Mouse (Mus musculus) MEL (cell line): Measurements from ENCODE around the gene Maml3. TPM values are rescaled to one million over a fixed set of nuclear protein-coding genes. Genes with fewer than 3 reads are reported as not detected.

Experiments
- DNase-seq: peaks from one replicate; pipeline ENCODE4 v3.0.0; 2011; ENCODE audit warnings: low read depth, low spot score
- H3K27ac ChIP-seq: 2 replicates; pipeline ENCODE4 v1.5.1; 2012; ENCODE audit warnings: low read depth, mild to moderate bottlenecking, control low read depth, low read length, moderate library complexity; ENCODE audit not compliant: control insufficient read depth
- H3K27me3 ChIP-seq, 2 experiments: fragments of 150-350 bp in 1 of 2; sonication (generic) in 1 of 2; 2 replicates each; pipeline ENCODE4 v1.6.1; 2012; ENCODE audit warnings: low read length in 2 of 2, mild to moderate bottlenecking in 2 of 2, improper control_type of control experiment in 1 of 2, moderate library complexity in 1 of 2; ENCODE audit not compliant: insufficient read depth in 2 of 2, control insufficient read depth in 1 of 2
- H3K36me3 ChIP-seq, 2 experiments: 2 replicates each; pipeline ENCODE4 v1.6.1; 2012 to 2014; ENCODE audit warnings: low read length in 2 of 2, improper control_type of control experiment in 1 of 2, inconsistent platforms in 1 of 2, mild to moderate bottlenecking in 1 of 2; ENCODE audit not compliant: insufficient read depth in 2 of 2, control insufficient read depth in 1 of 2
- H3K4me1 ChIP-seq, 2 experiments: fragments of 150-350 bp in 1 of 2; sonication (generic) in 1 of 2; 2 replicates each; pipeline ENCODE4 v1.6.1; 2012; ENCODE audit warnings: low read length in 2 of 2, improper control_type of control experiment in 1 of 2, mild to moderate bottlenecking in 1 of 2; ENCODE audit not compliant: insufficient read depth in 2 of 2, control insufficient read depth in 1 of 2
- H3K4me3 ChIP-seq, 2 experiments: fragments of 150-350 bp in 1 of 2; sonication (generic) in 1 of 2; 2 replicates each; pipeline ENCODE4 v1.5.1; 2012; ENCODE audit warnings: low read depth in 2 of 2, low read length in 2 of 2, mild to moderate bottlenecking in 2 of 2, moderate library complexity in 2 of 2, control low read depth in 1 of 2, improper control_type of control experiment in 1 of 2; ENCODE audit not compliant: control insufficient read depth in 1 of 2, insufficient read depth in 1 of 2
- H3K79me2 ChIP-seq: 2 replicates; pipeline ENCODE4 v1.6.1; 2012; ENCODE audit warnings: mild to moderate bottlenecking, low read length, moderate library complexity; ENCODE audit not compliant: control insufficient read depth, poor library complexity, insufficient read depth
- H3K9ac ChIP-seq: 2 replicates; pipeline ENCODE4 v1.6.1; 2012; ENCODE audit warnings: low read depth, mild to moderate bottlenecking, control low read depth, low read length, moderate library complexity; ENCODE audit not compliant: control insufficient read depth, poor library complexity, severe bottlenecking
- H3K9me3 ChIP-seq: fragments of 150-350 bp; sonication (generic); replicated peaks from 2 replicates; pipeline ENCODE4 v1.6.1; 2012; ENCODE audit warnings: mild to moderate bottlenecking, low read length, improper control_type of control experiment, moderate library complexity; ENCODE audit not compliant: insufficient read depth
- CHD1 ChIP-seq: IDR thresholded peaks from 2 replicates; pipeline ENCODE4 v1.6.1; 2012; ENCODE audit warnings: low read depth, mild to moderate bottlenecking, inconsistent platforms, low read length, improper control_type of control experiment
- CTCF ChIP-seq, 3 experiments: IDR thresholded peaks in 2 of 3; conservative IDR thresholded peaks in 1 of 3; 2 replicates each; pipeline ENCODE4 v1.5.1; 2011 to 2012; ENCODE audit warnings: low read length in 3 of 3, low read depth in 2 of 3, mild to moderate bottlenecking in 2 of 3, improper control_type of control experiment in 1 of 3, inconsistent platforms in 1 of 3, mixed read lengths in 1 of 3, moderate library complexity in 1 of 3; ENCODE audit not compliant: control insufficient read depth in 1 of 3, insufficient read depth in 1 of 3, poor library complexity in 1 of 3, severe bottlenecking in 1 of 3
- ELF1 ChIP-seq: IDR thresholded peaks from 2 replicates; pipeline ENCODE4 v1.6.1; 2014; ENCODE audit warnings: low read depth, mild to moderate bottlenecking, inconsistent platforms, low read length, improper control_type of control experiment, moderate library complexity
- EP300 ChIP-seq, 2 experiments: IDR thresholded peaks; 2 replicates each; pipeline ENCODE4 v1.6.1; 2011; ENCODE audit warnings: improper control_type of control experiment in 2 of 2, low read length in 2 of 2, low read depth in 1 of 2, mild to moderate bottlenecking in 1 of 2
- GABPA ChIP-seq: IDR thresholded peaks from 2 replicates; pipeline ENCODE4 v1.6.1; 2012; ENCODE audit warnings: low read depth, mild to moderate bottlenecking, inconsistent platforms, low read length, improper control_type of control experiment, moderate library complexity
- HCFC1 ChIP-seq: IDR thresholded peaks from 2 replicates; pipeline ENCODE4 v1.6.1; 2012; ENCODE audit warnings: low read depth, mild to moderate bottlenecking, inconsistent platforms, low read length, improper control_type of control experiment, moderate library complexity
- JUND ChIP-seq: IDR thresholded peaks from 2 replicates; pipeline ENCODE4 v1.6.1; 2011; ENCODE audit warnings: low read depth, mild to moderate bottlenecking, improper control_type of control experiment, low read length
- KAT2A ChIP-seq: conservative IDR thresholded peaks from 2 replicates; pipeline ENCODE4 v1.6.1; 2012; ENCODE audit warnings: low read depth, low read length, improper control_type of control experiment, inconsistent platforms
- MAZ ChIP-seq: IDR thresholded peaks from 2 replicates; pipeline ENCODE4 v1.6.1; 2012; ENCODE audit warnings: low read depth, mild to moderate bottlenecking, inconsistent platforms, low read length, improper control_type of control experiment
- MEF2A ChIP-seq: IDR thresholded peaks from 2 replicates; pipeline ENCODE4 v1.6.1; 2014; ENCODE audit warnings: low read depth, mild to moderate bottlenecking, inconsistent platforms, low read length, improper control_type of control experiment; ENCODE audit not compliant: poor library complexity, insufficient replicate concordance, severe bottlenecking; ENCODE audit errors: extremely low read depth
- MXI1 ChIP-seq: IDR thresholded peaks from 2 replicates; pipeline ENCODE4 v1.6.1; 2011; ENCODE audit warnings: mild to moderate bottlenecking, low read depth, low read length, improper control_type of control experiment
- MYB ChIP-seq: IDR thresholded peaks from 2 replicates; pipeline ENCODE4 v1.6.1; 2011; ENCODE audit warnings: mild to moderate bottlenecking, low read depth, low read length, improper control_type of control experiment
- NELFE ChIP-seq: IDR thresholded peaks from 2 replicates; pipeline ENCODE4 v1.6.1; 2011; ENCODE audit warnings: low read depth, low read length, improper control_type of control experiment
- NRF1 ChIP-seq: IDR thresholded peaks from 2 replicates; pipeline ENCODE4 v1.6.1; 2014; ENCODE audit warnings: low read depth, mild to moderate bottlenecking, inconsistent platforms, low read length, improper control_type of control experiment, moderate library complexity; ENCODE audit not compliant: poor library complexity, insufficient read depth, severe bottlenecking
- POLR2A ChIP-seq, 2 experiments: IDR thresholded peaks; 2 replicates each; pipeline ENCODE4 v1.6.1; 2011 to 2012; ENCODE audit warnings: low read length in 2 of 2, mild to moderate bottlenecking in 2 of 2, control low read depth in 1 of 2, improper control_type of control experiment in 1 of 2, low read depth in 1 of 2, moderate library complexity in 1 of 2; ENCODE audit not compliant: control insufficient read depth in 1 of 2, insufficient read depth in 1 of 2, poor library complexity in 1 of 2
- POLR2AphosphoS5 ChIP-seq: IDR thresholded peaks from 2 replicates; pipeline ENCODE4 v1.6.1; 2012; ENCODE audit warnings: low read depth, borderline replicate concordance, mild to moderate bottlenecking, inconsistent platforms, low read length, moderate library complexity, mixed read lengths
- RAD21 ChIP-seq: IDR thresholded peaks from 2 replicates; pipeline ENCODE4 v1.6.1; 2011; ENCODE audit warnings: mild to moderate bottlenecking, low read depth, low read length, improper control_type of control experiment
- RCOR1 ChIP-seq: IDR thresholded peaks from 2 replicates; pipeline ENCODE4 v1.6.1; 2012; ENCODE audit warnings: low read depth, mild to moderate bottlenecking, inconsistent platforms, low read length, improper control_type of control experiment
- SIN3A ChIP-seq: IDR thresholded peaks from 2 replicates; pipeline ENCODE4 v1.6.1; 2012; ENCODE audit warnings: low read length, improper control_type of control experiment, inconsistent platforms
- SMC3 ChIP-seq: IDR thresholded peaks from 2 replicates; pipeline ENCODE4 v1.6.1; 2011; ENCODE audit warnings: low read depth, low read length, improper control_type of control experiment
- TBP ChIP-seq: IDR thresholded peaks from 2 replicates; pipeline ENCODE4 v1.8.0; 2011; ENCODE audit warnings: low read depth, low read length, improper control_type of control experiment
- TCF12 ChIP-seq: IDR thresholded peaks from 2 replicates; pipeline ENCODE4 v1.6.1; 2014; ENCODE audit warnings: low read depth, mild to moderate bottlenecking, inconsistent platforms, low read length, improper control_type of control experiment, moderate library complexity
- UBTF ChIP-seq: IDR thresholded peaks from 2 replicates; pipeline ENCODE4 v1.6.1; 2012; ENCODE audit warnings: low read depth, mild to moderate bottlenecking, inconsistent platforms, low read length, improper control_type of control experiment, moderate library complexity, borderline replicate concordance; ENCODE audit not compliant: insufficient read depth
- ZKSCAN1 ChIP-seq: IDR thresholded peaks from 2 replicates; pipeline ENCODE4 v1.6.1; 2012; ENCODE audit warnings: low read depth, mild to moderate bottlenecking, inconsistent platforms, low read length, improper control_type of control experiment, moderate library complexity
- ZNF384 ChIP-seq: IDR thresholded peaks from 2 replicates; pipeline ENCODE4 v1.6.1; 2012; ENCODE audit warnings: low read depth, mild to moderate bottlenecking, inconsistent platforms, low read length, improper control_type of control experiment
- polyA plus RNA-seq, 2 experiments: library from polyadenylated mRNA; stranded (reverse) in 1 of 2; unstranded in 1 of 2; fragments of >175 nt in 1 of 2; fragments of >200 nt in 1 of 2; gene quantifications; 2 replicates each; pipeline versions ENCODE4 v1.2.1 to v1.2.4; 2012; ENCODE audit warnings: low replicate concordance in 2 of 2, low read depth in 1 of 2; ENCODE audit not compliant: insufficient read length in 2 of 2, insufficient read depth in 1 of 2, missing spikeins in 1 of 2
- total RNA-seq: library from RNA; depleted of rRNA; stranded (reverse); fragments of 300-350 nt; gene quantifications from 2 replicates; pipeline ENCODE4 v1.2.3, GENCODE M21; 2012

Maml3 gene
- total and polyA plus RNA-seq, 3 experiments: 2.0 to 4.1 TPM; not detected in 1

GRCm38 (mm10) chr3:51941781-51942180, 163.1 kb downstream of the Maml3 start:
- Histone ChIP-seq H3K79me2 (no peaks in the 10 kb centered on the region), H3K27me3 (no peaks in the 10 kb centered on the region), H3K27ac (no peak overlapping the region), H3K9me3 (no peaks in the 10 kb centered on the region), H3K4me1 (peaks cover 0 to 4% of the 10 kb centered on the region in 2 experiments; a peak in 2 of 4 replicates), H3K9ac (no peak overlapping the region), H3K4me3 (no peak overlapping the region), H3K36me3 (no peaks in the 10 kb centered on the region)
- no peak for DNase-seq
- TF ChIP-seq ELF1 (no peak), HCFC1 (no peak), RCOR1 (no peak), ZKSCAN1 (no peak), TBP (no peak), RAD21 (no peak), SIN3A (no peak), MAZ (no peak), MXI1 (no peak), SMC3 (no peak), EP300 (IDR thresholded peaks at IDR 0.05; ENCODE audit: low read depth in 1 of 2, low read length in 2 of 2) (no peak), JUND (no peak), POLR2A (IDR thresholded peaks at IDR 0.05; ENCODE audit: control insufficient read depth in 1 of 2, insufficient read depth in 1 of 2, low read depth in 1 of 2, low read length in 2 of 2, poor library complexity in 1 of 2) (no peak), NELFE (no peak), POLR2AphosphoS5 (no peak), MEF2A (no peak), TCF12 (no peak)

DNA sequence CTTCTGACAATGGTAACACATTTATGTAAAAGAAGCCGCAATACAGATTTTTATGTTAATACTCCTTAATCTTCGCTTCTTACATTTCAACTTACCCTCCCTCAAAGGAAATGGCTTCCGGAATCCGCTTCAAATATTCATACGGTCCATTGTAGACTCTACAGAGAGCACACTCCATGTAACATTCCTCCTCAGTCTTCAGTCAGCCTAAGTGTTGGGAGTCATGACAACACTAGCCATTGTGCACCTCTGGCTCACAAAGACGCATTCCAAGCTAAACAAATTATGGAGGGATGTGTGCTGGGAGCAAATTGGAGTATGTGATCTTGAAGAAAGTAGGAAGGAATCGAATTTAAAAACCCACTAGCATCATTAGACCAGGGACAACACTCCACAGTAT, 165.0 kb downstream of the Maml3 start:
- no peak overlapping the region for H3K4me3 ChIP-seq
- no peak overlapping the region for H3K9ac ChIP-seq
- no peaks in the 10 kb centered on the region for H3K27me3 ChIP-seq

More for the DNA sequence above, 165.0 kb downstream of the Maml3 start:
- no peaks in the 10 kb centered on the region for H3K36me3 ChIP-seq
- no peak for DNase-seq
- peaks cover 0 to 4% of the 10 kb centered on the region in 2 experiments; a peak in 2 of 4 replicates for H3K4me1 ChIP-seq
- H3K79me2 ChIP-seq: no peaks in the 10 kb centered on the region
- TF ChIP-seq SIN3A: no peak
- no peak for TF ChIP-seq ZNF384
- TF ChIP-seq EP300 (IDR thresholded peaks at IDR 0.05; ENCODE audit: low read depth in 1 of 2, low read length in 2 of 2): no peak
- TF ChIP-seq CHD1: no peak
- TF ChIP-seq RAD21: no peak
- TF ChIP-seq UBTF: no peak
- TF ChIP-seq CTCF (IDR thresholded peaks at IDR 0.05 in 2 of 3, conservative IDR thresholded peaks at IDR 0.05 in 1 of 3; ENCODE audit: control insufficient read depth in 1 of 3, insufficient read depth in 1 of 3, low read depth in 2 of 3, low read length in 3 of 3, poor library complexity in 1 of 3, severe bottlenecking in 1 of 3): no peak
- TF ChIP-seq NRF1: no peak
- TF ChIP-seq KAT2A: no peak
- no peak for TF ChIP-seq TCF12
- TF ChIP-seq GABPA: no peak
- TF ChIP-seq MYB: no peak
- no peak for TF ChIP-seq SMC3
- no peak for TF ChIP-seq ELF1
- TF ChIP-seq, all 39 proteins: peak for 0
- Histone ChIP-seq H3K9me3 (no peaks in the 10 kb centered on the region), H3K27ac (no peak overlapping the region)
